Mouse (Mus musculus) liver, adult (tissue): ENCODE results near the gene Atrx.

Experiments
- GATA4 ChIP-seq: IDR thresholded peaks from 2 replicates; pipeline ENCODE4 v1.6.1; 2014; ENCODE audit warnings: mild to moderate bottlenecking, low read length; ENCODE audit not compliant: insufficient replicate concordance

Gene Atrx

GRCm38 (mm10) chrX:105928861-105929477, at the start of gene Atrx:
Gene Atrx (minus strand): TSS chrX:105929403.
- no peak for TF ChIP-seq GATA4

- no peak for TF ChIP-seq GATA4
These were observed 24.8 kb upstream of the Atrx start for GRCm38 (mm10) chrX:105953999-105954398.

GRCm38 (mm10) chrX:105946357-105946756, 17.2 kb upstream of the Atrx start:
- TF ChIP-seq GATA4: no peak

- TF ChIP-seq GATA4: no peak
These were observed 10.0 kb upstream of the Atrx start for GRCm38 (mm10) chrX:105939245-105939644.

GRCm38 (mm10) chrX:105937736-105938135, 8.5 kb upstream of the Atrx start:
- no peak for TF ChIP-seq GATA4

GRCm38 (mm10) chrX:105934341-105934740, 5.1 kb upstream of the Atrx start:
- no peak for TF ChIP-seq GATA4

- no peak for TF ChIP-seq GATA4
These were observed 355 bp upstream of the Atrx start for GRCm38 (mm10) chrX:105929478-105930038.

GRCm38 (mm10) chrX:105927941-105928860, 1.0 kb downstream of the Atrx start:
- TF ChIP-seq GATA4: no peak

- no peak for TF ChIP-seq GATA4
These were observed 3.0 kb downstream of the Atrx start for GRCm38 (mm10) chrX:105926121-105926735.

- no peak for TF ChIP-seq GATA4
These were observed 4.7 kb downstream of the Atrx start for GRCm38 (mm10) chrX:105924326-105925070.

GRCm38 (mm10) chrX:105923896-105924295, 5.3 kb downstream of the Atrx start:
- no peak for TF ChIP-seq GATA4

GRCm38 (mm10) chrX:105921421-105921820, 7.8 kb downstream of the Atrx start:
- TF ChIP-seq GATA4: no peak

GRCm38 (mm10) chrX:105911728-105912127, 17.5 kb downstream of the Atrx start:
- no peak for TF ChIP-seq GATA4

GRCm38 (mm10) chrX:105901611-105902010, 27.6 kb downstream of the Atrx start:
- no peak for TF ChIP-seq GATA4

GRCm38 (mm10) chrX:105886921-105887320, 42.3 kb downstream of the Atrx start:
- peak; percentile 80; the same call in 1 of the 2 replicates for TF ChIP-seq GATA4

GRCm38 (mm10) chrX:105864367-105864766, 64.8 kb downstream of the Atrx start:
- TF ChIP-seq GATA4: no peak
